Mouse (Mus musculus) embryonic facial prominence, embryonic 15.5 days (tissue): ENCODE results near the gene Gm9774. TPM values are rescaled to one million over a fixed set of nuclear protein-coding genes. Genes with fewer than 3 reads are reported as not detected.

Experiments
- ATAC-seq: fragments of 200-750 bp; cut with Nextera tagmentation; 2 replicates; pipeline ENCODE4 v1.8.0; 2017; ENCODE audit warnings: low read depth, moderate TSS enrichment; ENCODE audit not compliant: insufficient number of reproducible peaks, low FRiP score, low TSS enrichment
- H3K27ac ChIP-seq: fragments of 300-500 bp; sonication (generic); replicated peaks from 2 replicates; pipeline ENCODE4 v1.5.1; 2015; ENCODE audit warnings: mild to moderate bottlenecking, inconsistent platforms
- H3K27me3 ChIP-seq: fragments of 300-500 bp; sonication (generic); 2 replicates; pipeline ENCODE4 v1.6.1; 2015; ENCODE audit warnings: inconsistent platforms
- H3K36me3 ChIP-seq: fragments of 300-500 bp; sonication (generic); 2 replicates; pipeline ENCODE4 v1.6.1; 2015; ENCODE audit warnings: mild to moderate bottlenecking, inconsistent platforms
- H3K4me1 ChIP-seq: fragments of 300-500 bp; sonication (generic); 2 replicates; pipeline ENCODE4 v1.6.1; 2015; ENCODE audit warnings: inconsistent platforms
- H3K4me2 ChIP-seq: fragments of 300-500 bp; sonication (generic); replicated peaks from 2 replicates; pipeline ENCODE4 v1.6.1; 2015; ENCODE audit warnings: mild to moderate bottlenecking, inconsistent platforms
- H3K4me3 ChIP-seq: fragments of 300-500 bp; sonication (generic); replicated peaks from 2 replicates; pipeline ENCODE4 v1.5.1; 2015; ENCODE audit warnings: mild to moderate bottlenecking, inconsistent platforms
- H3K9ac ChIP-seq: fragments of 300-500 bp; sonication (generic); 2 replicates; pipeline ENCODE4 v1.6.1; 2015; ENCODE audit warnings: inconsistent platforms
- H3K9me3 ChIP-seq: fragments of 300-500 bp; sonication (generic); replicated peaks from 2 replicates; pipeline ENCODE4 v1.6.1; 2016; ENCODE audit warnings: inconsistent platforms
- WGBS: fragments of 180-500 bp; shearing (Covaris S2); methylation state at CpG from one replicate; pipeline ENCODE4 v1.1.7; 2015; 5-methylcytosine and 5-hydroxymethylcytosine counted together
- polyA plus RNA-seq: library from polyadenylated mRNA; unstranded; fragments of >200 nt; fragmentation: Nextera tagmentation; extraction: Ambion mirVana; gene quantifications from 2 replicates; pipeline ENCODE4 v1.2.1, GENCODE M21; 2015

The Gm9774 gene
- polyA plus RNA-seq, 1 experiment from 2014 or later = 8.5 TPM

- H3K36me3 ChIP-seq = no peaks in the 10 kb centered on the region
- H3K4me3 ChIP-seq = no peak within 1 kb of the TSS
- no peaks in the 10 kb centered on the region for H3K27me3 ChIP-seq
- H3K27ac ChIP-seq = no peak within 1 kb of the TSS
- H3K9ac ChIP-seq = no peak within 1 kb of the TSS
- ATAC-seq = no peak
- 82% methylated on average over 1 of the region's 1 CpGs for WGBS
- no peak within 1 kb of the TSS for H3K4me2 ChIP-seq
- no peaks in the 10 kb centered on the region for H3K9me3 ChIP-seq
- H3K4me1 ChIP-seq = no peaks in the 10 kb centered on the region
Measured at GRCm38 (mm10) chr3:92385385-92385784, 43.8 kb downstream of the Gm9774 start, which contains the start of gene Sprr2h. Gene Sprr2h, plus strand, starts transcription at chr3:92385685.

Other genes starting within 250 kb of the Gm9774 start
- gene Sprr2a1, start 213.6 kb downstream of the Gm9774 start, polyA plus RNA-seq = 0.12 TPM in 1 of 2 replicates, not detected in the other
- 2.5 and 6.2 TPM in 2 replicates for gene Sprr2a2, start 213.5 kb downstream of the Gm9774 start, polyA plus RNA-seq
- gene Sprr2a3, start 144.0 kb downstream of the Gm9774 start, polyA plus RNA-seq = 0.39 TPM in 1 of 2 replicates, not detected in the other
- 0.29 TPM in 1 of 2 replicates, not detected in the other for gene Sprr2b, start 112.8 kb downstream of the Gm9774 start, polyA plus RNA-seq
- not detected in 2 replicates for gene Sprr2d, start 90.3 kb downstream of the Gm9774 start, polyA plus RNA-seq
- gene Sprr2e, start 77.3 kb downstream of the Gm9774 start, polyA plus RNA-seq = not detected in 2 replicates
- not detected in 2 replicates for gene Sprr2f, start 64.2 kb downstream of the Gm9774 start, polyA plus RNA-seq
- 1.5 and 4.6 TPM in 2 replicates for gene Sprr2h, start 43.7 kb downstream of the Gm9774 start, polyA plus RNA-seq
- 0.29 TPM in 1 of 2 replicates, not detected in the other for gene Sprr2i, start 21.4 kb downstream of the Gm9774 start, polyA plus RNA-seq
- gene Sprr2j-ps, start 11.3 kb downstream of the Gm9774 start, polyA plus RNA-seq = 0.26 TPM in 1 of 2 replicates, not detected in the other
- gene Sprr2k, start 3.2 kb upstream of the Gm9774 start, polyA plus RNA-seq = 1.2 TPM in 2 replicates
- 50.3 and 55.6 TPM in 2 replicates for gene Sprr1b, start 9.4 kb upstream of the Gm9774 start, polyA plus RNA-seq
- gene Sprr3, start 29.3 kb upstream of the Gm9774 start, polyA plus RNA-seq = 27.2 and 28.3 TPM in 2 replicates
- 303 and 332 TPM in 2 replicates for gene Sprr1a, start 56.5 kb upstream of the Gm9774 start, polyA plus RNA-seq
- 2.3 and 6.7 TPM in 2 replicates for gene Sprr4, start 71.1 kb upstream of the Gm9774 start, polyA plus RNA-seq
- 5.0 and 5.6 TPM in 2 replicates for gene 2310046K23Rik, start 105.1 kb upstream of the Gm9774 start, polyA plus RNA-seq
- gene Ivl, start 144.3 kb upstream of the Gm9774 start, polyA plus RNA-seq = 11.6 and 13.2 TPM in 2 replicates
- gene Smcp, start 159.6 kb upstream of the Gm9774 start, polyA plus RNA-seq = not detected in 2 replicates
- gene 2210017I01Rik, start 178.1 kb upstream of the Gm9774 start, polyA plus RNA-seq = 0.89 and 1.1 TPM in 2 replicates
- gene Lce6a, start 192.2 kb upstream of the Gm9774 start, polyA plus RNA-seq = 7.3 TPM in 2 replicates
- 6.2 and 8.1 TPM in 2 replicates for gene Lce1a1, start 218.9 kb upstream of the Gm9774 start, polyA plus RNA-seq
- 2.0 and 2.4 TPM in 2 replicates for gene Lce1b, start 227.5 kb upstream of the Gm9774 start, polyA plus RNA-seq
- gene Lce1a2, start 240.9 kb upstream of the Gm9774 start, polyA plus RNA-seq = 8.7 and 11.9 TPM in 2 replicates
- 4.5 and 8.4 TPM in 2 replicates for gene Lce1c, start 249.8 kb upstream of the Gm9774 start, polyA plus RNA-seq